Mouse (Mus musculus) testis, postnatal 10 days (tissue): ENCODE measurements around the gene Cyba.

Experiments used
- DNase-seq: peaks from one replicate; pipeline ENCODE4 v3.0.0; 2021; ENCODE audit warnings: low spot score

Gene Cyba

GRCm38 (mm10) chr8:122421376-122422070 is 11.2 kb downstream of the Cyba start, which contains the start of gene Il17c:
Gene Il17c (plus strand): TSS chr8:122422020.
- DNase-seq: no peak

GRCm38 (mm10) chr8:122419881-122420555 is 12.7 kb downstream of the Cyba start:
- DNase-seq: no peak

DNA sequence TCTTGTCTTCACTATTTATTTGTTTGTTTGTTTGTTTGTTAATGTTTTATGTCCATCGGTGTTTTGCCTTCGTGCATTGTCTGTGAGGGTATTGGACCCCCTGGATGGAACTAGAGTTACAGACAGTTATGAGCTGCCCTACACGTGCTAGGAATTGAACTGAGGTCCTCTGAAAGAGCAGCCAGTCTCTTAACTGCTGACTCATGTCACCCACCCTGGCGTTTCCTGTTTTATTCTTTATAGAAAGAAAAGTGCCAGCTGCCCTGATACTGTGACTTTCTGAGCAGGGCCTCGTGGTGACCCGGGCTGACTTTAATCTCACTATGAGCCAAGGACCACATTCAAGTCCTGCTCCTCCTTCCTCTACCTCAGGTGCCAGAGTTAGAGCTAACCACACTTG is 17.2 kb downstream of the Cyba start:
- DNase-seq: no peak

DNA sequence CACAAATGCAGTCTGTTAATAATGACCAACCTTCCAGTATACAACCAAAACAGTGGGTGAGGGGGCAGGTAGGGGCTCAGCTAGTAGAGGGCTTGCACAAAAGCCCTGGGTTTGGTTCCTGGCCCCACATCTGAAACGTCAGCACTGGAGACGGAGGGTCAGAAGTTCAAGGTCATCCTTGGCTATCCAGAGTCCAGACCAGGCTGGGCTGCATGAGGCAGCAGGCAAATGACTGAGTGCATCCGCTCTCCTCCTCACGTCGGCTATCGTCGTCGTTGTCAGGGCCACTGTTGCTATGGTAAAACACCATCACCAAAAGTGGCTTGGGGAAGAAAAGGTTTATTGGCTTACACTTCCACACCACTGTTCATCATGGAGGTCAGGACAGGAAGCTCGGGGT is 18.4 kb downstream of the Cyba start:
- no peak for DNase-seq

GRCm38 (mm10) chr8:122407678-122408077 is 25.1 kb downstream of the Cyba start:
- no peak for DNase-seq

- DNase-seq: no peak
Measured at GRCm38 (mm10) chr8:122405146-122405805, 27.5 kb downstream of the Cyba start.

GRCm38 (mm10) chr8:122398186-122398585 is 34.5 kb downstream of the Cyba start:
- peak; percentile 77 for DNase-seq

DNA sequence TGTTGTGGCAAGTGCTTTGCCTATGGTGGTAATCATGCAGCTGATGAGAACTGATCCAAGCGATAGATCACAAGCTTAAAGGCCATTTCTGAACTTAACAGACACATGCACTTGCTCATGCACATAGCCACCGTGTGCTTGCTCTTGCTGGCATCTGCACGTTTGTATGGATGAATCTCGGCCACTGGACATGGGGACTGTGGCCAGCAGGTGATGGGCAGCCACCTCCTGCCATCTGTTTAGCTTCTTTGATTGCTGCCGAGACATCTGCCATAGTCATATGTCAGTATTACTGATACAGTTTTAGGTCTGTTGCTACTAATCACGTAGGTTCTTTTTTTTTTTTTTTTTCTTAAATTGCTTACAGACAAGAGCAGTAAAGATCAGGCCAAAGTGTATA is 37.4 kb downstream of the Cyba start:
- no peak for DNase-seq

GRCm38 (mm10) chr8:122393717-122394116 is 39.0 kb downstream of the Cyba start:
- no peak for DNase-seq

- DNase-seq: no peak
Measured at GRCm38 (mm10) chr8:122390758-122391157, 42.0 kb downstream of the Cyba start.

DNA sequence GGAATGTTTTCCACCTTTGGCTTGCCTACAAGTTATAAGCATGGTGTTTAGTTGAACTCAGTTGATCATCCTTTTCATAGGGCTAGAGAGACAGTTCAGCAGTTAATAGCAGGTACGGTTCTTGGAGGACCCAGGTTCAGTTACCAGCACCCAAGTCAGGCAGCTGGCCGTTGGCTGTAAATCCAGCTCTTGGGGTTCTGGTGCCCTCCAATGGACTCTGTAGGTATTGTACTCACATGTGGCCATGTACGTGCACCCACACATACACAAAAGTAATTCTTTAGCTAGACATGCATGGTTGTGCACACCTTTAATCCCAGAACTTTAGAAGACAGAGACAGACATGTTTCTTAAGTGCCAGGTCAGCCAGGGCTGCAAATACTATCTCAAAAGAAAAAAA is 43.4 kb downstream of the Cyba start:
- DNase-seq: no peak

GRCm38 (mm10) chr8:122383039-122383438 is 49.7 kb downstream of the Cyba start:
- DNase-seq: no peak

GRCm38 (mm10) chr8:122376365-122377231 is 56.1 kb downstream of the Cyba start, which contains the start of gene Zc3h18:
Gene Zc3h18 (plus strand): TSS chr8:122376609.
- peak; percentile 100 for DNase-seq

DNA sequence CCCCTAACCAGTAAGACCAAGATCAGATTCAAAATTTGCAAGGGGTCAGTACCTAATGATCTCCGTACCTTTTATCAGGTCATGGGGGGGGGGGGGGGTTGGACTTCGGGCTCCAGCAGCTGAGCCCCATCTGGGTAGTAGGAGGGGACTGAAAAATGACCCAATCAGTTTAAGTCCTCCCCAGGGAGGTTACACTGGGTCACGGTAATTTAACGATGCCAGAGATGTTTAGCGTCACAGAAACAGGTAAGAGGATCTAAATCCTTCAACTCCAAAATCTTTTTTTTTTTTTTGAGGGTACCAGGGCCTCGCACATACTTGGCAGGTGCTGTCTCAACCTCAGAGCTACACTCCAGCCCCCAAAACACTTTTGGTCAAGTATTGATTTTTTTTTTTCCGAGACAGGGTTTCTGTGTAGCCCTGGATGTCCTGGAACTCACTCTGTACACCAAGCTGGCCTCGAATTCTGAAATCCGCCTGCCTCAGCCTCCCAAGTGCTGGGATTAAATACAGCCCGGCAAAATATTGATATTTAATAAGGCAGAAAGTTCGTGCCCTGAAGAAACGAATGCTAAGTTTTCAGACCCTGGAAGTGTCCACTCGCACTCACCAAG is 56.9 kb downstream of the Cyba start:
- DNase-seq: no peak

GRCm38 (mm10) chr8:122375320-122375719 is 57.4 kb downstream of the Cyba start:
- no peak for DNase-seq
